Mouse (Mus musculus): ENCODE results near the gene Apoa1.

Apoa1 gene

DNA sequence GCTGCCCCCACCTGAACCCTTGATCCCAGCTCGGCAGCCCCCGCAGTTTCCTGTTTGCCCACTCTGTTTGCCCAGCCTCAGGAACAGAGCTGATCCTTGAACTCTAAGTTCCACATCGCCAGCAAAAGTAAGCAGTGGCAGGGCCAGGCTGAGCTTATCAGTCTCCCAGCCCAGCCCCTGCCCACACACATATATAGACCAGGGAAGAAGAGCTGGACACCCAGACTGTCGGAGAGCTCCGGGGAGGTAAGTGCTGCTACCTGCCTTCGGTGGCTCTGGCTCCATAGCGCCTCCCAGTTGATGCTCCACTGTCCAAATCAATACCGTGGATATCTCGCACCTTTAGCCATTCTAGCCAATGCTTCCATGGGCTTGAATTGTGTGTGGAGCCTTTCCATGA is at the start of gene Apoa1:
TSS of gene Apoa1 (plus strand) at position 90 of the 400 bp plus-strand sequence.
- no peak for DNase-seq (ENCODE audit: low spot score in 2 of 2)

DNA sequence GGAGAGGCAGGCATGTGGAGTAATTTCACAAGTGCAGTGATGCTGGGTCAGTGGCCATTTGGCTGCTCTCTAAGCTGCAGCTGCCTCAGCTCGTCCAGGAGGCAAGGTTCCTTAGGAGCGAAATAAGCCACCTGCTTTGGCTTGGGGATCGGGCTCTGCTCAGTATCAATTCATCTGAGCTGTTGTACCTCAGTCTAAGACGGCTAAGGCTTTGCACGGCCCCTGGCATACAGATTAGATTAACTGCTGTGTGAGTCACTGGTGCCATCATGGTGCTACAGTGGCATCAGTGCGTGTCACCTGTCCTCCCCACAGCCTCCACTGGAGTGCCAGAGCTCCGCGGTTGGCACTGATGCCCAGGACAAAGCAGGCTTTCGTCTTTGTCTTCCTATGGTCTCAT is 49.8 kb upstream of the Apoa1 start:
- DNase-seq (ENCODE audit: low spot score in 2 of 2): no peak

GRCm38 (mm10) chr9:46181297-46181696 is 47.1 kb upstream of the Apoa1 start:
- DNase-seq (ENCODE audit: low spot score in 2 of 2): no peak

- no peak for DNase-seq (ENCODE audit: low spot score in 2 of 2)
These were observed 43.8 kb upstream of the Apoa1 start for GRCm38 (mm10) chr9:46184542-46184941.

- DNase-seq (ENCODE audit: low spot score in 2 of 2): peak in 1 of 2 experiments; percentile 13
These were observed 43.2 kb upstream of the Apoa1 start for GRCm38 (mm10) chr9:46185191-46185590.

DNA sequence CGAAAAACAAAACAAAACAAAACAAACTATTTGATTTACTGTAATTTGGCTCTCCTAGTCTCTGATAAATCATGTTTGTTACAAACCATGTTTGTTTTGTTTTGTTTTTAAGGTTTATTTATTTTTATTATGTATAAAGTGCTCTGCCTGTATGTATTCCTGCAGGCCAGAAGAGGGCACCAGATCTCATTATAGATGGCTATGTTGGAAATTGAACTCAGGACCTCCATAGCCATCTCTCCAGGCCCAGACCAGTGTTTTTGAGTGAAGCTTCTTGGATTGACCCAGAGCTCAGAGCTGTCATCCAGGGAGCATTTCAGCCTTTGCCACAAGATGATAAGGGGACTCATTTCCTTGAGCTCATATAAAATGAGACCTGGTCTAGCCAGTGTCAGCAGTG is 42.0 kb upstream of the Apoa1 start:
- DNase-seq (ENCODE audit: low spot score in 2 of 2): no peak

GRCm38 (mm10) chr9:46188370-46188769 is 40.0 kb upstream of the Apoa1 start:
- no peak for DNase-seq (ENCODE audit: low spot score in 2 of 2)

DNA sequence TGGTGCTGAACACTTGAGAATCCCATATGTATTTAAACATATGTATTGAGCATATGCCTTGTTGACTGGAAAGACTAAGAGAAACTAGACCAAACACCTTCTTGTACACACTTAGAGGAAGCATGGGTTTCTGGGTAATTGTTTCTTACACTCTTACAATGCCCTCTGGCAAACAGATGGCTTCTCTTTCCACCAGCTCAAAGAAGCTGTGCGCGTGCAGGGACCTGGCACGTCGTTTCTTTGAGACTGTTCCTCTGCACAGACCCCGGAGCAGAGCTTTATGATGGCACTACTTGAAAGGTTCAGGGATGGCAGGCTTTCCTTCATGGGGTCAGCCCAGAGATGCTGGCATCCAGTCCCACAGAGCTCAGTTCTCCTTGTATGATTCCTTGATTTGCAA is 39.4 kb upstream of the Apoa1 start:
- no peak for DNase-seq (ENCODE audit: low spot score in 2 of 2)

GRCm38 (mm10) chr9:46189381-46189780 is 39.0 kb upstream of the Apoa1 start:
- DNase-seq (ENCODE audit: low spot score in 2 of 2): no peak

- no peak for DNase-seq (ENCODE audit: low spot score in 2 of 2)
These were observed 37.1 kb upstream of the Apoa1 start for GRCm38 (mm10) chr9:46191234-46191633.

- no peak for DNase-seq (ENCODE audit: low spot score in 2 of 2)
These were observed 36.7 kb upstream of the Apoa1 start for GRCm38 (mm10) chr9:46191644-46192043.

GRCm38 (mm10) chr9:46192642-46193041 is 35.7 kb upstream of the Apoa1 start:
- DNase-seq (ENCODE audit: low spot score in 2 of 2): no peak

GRCm38 (mm10) chr9:46194809-46195208 is 33.6 kb upstream of the Apoa1 start:
- no peak for DNase-seq (ENCODE audit: low spot score in 2 of 2)

- no peak for DNase-seq (ENCODE audit: low spot score in 2 of 2)
These were observed 31.6 kb upstream of the Apoa1 start for GRCm38 (mm10) chr9:46196699-46197169.

- DNase-seq (ENCODE audit: low spot score in 2 of 2): no peak
These were observed 29.9 kb upstream of the Apoa1 start for GRCm38 (mm10) chr9:46198461-46198860.

GRCm38 (mm10) chr9:46198936-46199335 is 29.4 kb upstream of the Apoa1 start:
- no peak for DNase-seq (ENCODE audit: low spot score in 2 of 2)

- no peak for DNase-seq (ENCODE audit: low spot score in 2 of 2)
These were observed 28.8 kb upstream of the Apoa1 start for GRCm38 (mm10) chr9:46199609-46200008.

GRCm38 (mm10) chr9:46206834-46207500 is 21.4 kb upstream of the Apoa1 start:
- no peak for DNase-seq (ENCODE audit: low spot score in 2 of 2)

DNA sequence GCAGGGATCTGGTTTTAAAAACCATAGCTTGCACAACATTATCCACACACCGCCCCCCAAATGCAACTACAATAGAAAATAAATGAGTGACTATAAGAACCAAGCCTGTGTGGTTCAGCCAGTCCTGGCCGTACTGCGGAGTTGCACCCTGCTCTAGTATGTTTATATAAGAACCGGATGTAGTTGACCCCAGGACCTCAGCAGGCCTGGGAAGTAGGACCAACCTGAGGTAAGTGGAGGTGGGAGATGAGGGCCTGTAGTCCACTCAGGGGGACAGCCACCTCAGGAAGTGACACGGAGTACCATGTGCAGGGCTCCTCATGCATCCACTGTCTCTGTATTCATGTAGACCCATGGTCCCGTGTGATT is 20.9 kb upstream of the Apoa1 start:
- DNase-seq (ENCODE audit: low spot score in 2 of 2): no peak

GRCm38 (mm10) chr9:46208401-46208974 is 19.9 kb upstream of the Apoa1 start:
- DNase-seq (ENCODE audit: low spot score in 2 of 2): no peak

DNA sequence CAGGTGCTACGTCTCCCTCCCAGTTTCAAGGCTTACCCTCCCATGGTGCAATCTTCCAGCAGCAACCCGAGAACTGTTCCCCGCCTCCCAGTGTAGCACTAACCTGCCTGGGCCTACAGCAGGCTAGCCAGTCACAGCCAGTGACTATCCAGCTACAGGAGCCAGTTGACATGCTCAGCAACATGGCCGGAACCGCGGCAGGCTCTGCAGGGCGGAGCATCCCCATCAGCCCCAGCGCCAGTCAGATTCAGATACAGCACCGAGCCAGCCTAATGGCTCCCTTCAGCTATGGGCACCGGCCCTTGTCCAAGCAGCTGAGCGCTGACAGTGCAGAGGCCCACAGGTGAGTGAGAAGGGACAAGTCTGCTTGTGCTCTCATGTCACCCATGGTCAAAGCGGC is 17.9 kb upstream of the Apoa1 start:
- no peak for DNase-seq (ENCODE audit: low spot score in 2 of 2)

- no peak for DNase-seq (ENCODE audit: low spot score in 2 of 2)
These were observed 14.1 kb upstream of the Apoa1 start for GRCm38 (mm10) chr9:46214276-46214675.

DNA sequence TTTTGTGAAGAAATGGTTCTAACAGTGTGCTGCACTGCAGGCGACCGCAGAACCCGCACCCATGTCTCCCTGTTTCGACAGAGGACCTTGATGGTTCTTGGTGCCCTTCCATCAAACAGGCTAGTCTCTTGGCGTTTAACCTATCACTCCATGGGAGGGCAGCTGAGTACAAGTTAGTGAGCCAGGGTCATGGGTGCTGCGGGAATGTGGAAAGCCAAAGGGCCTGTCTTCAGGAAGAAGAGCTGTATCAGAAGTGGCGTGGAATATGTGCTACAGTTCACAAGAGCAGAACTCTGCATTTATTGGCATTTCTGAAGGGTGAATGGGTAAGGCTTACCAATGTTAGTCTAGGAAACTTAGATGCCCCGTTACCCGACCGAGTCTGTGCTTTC is 13.4 kb upstream of the Apoa1 start:
- no peak for DNase-seq (ENCODE audit: low spot score in 2 of 2)

Data from spleen, postnatal 14 days (tissue).